Mouse (Mus musculus) G1E (cell line): ENCODE data around the gene Gtf3a.

ENCODE experiments used
- CTCF ChIP-seq: IDR thresholded peaks from 2 replicates; pipeline ENCODE4 v1.5.1; 2012; ENCODE audit warnings: low read depth, low read length, inconsistent platforms, mixed read lengths
- GATA1 ChIP-seq: IDR thresholded peaks from 2 replicates; pipeline ENCODE4 v1.6.1; 2012; ENCODE audit warnings: borderline replicate concordance, low read length, inconsistent platforms, mixed read lengths
- GATA2 ChIP-seq: IDR thresholded peaks from 2 replicates; pipeline ENCODE4 v1.6.1; 2012; ENCODE audit warnings: low read depth, low read length, inconsistent platforms, borderline replicate concordance
- TAL1 ChIP-seq: conservative IDR thresholded peaks from 2 replicates; pipeline ENCODE4 v1.6.1; 2012; ENCODE audit warnings: low read depth, low read length, inconsistent platforms, mixed read lengths

GRCm38 (mm10) chr5:146963118-146963936, 14.9 kb downstream of the Gtf3a start, which contains the start of gene Mtif3:
- TF ChIP-seq CTCF (no peak), GATA1 (no peak), GATA2 (no peak), TAL1 (no peak)
